Mouse (Mus musculus) megakaryocyte, embryonic 14.5 days (primary cell): ENCODE measurements at regions not wholly inside any gene's neighbourhood (a gene's known extent, or its start where the extent isn't known, plus 50 kb on each side); places are given as distances from the start of the nearest gene placed in this dataset.

Experiments used
- FLI1 ChIP-seq: IDR thresholded peaks from 2 replicates; pipeline ENCODE4 v1.6.1; 2012; ENCODE audit warnings: low read length, inconsistent platforms, mixed read lengths
- GATA1 ChIP-seq: IDR thresholded peaks from 3 replicates; pipeline ENCODE4 v1.6.1; 2012; ENCODE audit warnings: mixed read lengths, low read length, inconsistent platforms, borderline replicate concordance

GRCm38 (mm10) chr13:90474053-90474452 lies 384.6 kb upstream of the Xrcc4 start:
- TF ChIP-seq GATA1 (no peak), FLI1 (no peak)
